In the genomic region with DNA sequence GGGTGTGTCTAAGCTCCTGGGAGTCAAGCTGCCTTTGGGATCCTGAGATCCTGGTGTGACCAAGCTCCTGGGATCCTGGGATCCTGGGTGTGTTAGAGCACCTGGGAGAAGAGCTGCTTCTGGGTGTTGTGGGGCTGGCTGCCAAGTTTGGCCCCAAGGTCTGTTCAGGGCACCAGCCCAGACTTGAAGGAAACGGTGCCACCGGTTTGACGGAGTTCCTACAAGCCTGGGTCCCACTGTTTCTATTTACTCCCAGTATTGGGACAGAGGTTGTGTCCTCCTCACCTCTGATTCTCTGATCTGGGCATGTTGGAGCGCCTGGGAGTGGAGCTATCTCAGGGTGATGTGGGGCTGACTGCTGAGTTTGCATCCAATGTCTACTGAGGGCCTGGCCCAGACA, we compare ENCODE assay signal across 27 mouse cellular contexts. TPM values are rescaled to one million over a fixed set of nuclear protein-coding genes. Genes with fewer than 3 reads are reported as not detected.
"Had no signal": no experiment of that assay in that cellular context is flagged by ENCODE, and none has a peak within 500 bp of the region (broad histone marks: within the 10 kb centered on the region; RNA-seq: fewer than 3 reads in every experiment).

No protein-coding gene starts in this region.

RNA-seq across cellular contexts. Expression of a gene that starts 14.9 kb away (rescaled TPM):
- polyA plus RNA-seq: limb, embryonic 10.5 days; limb, embryonic 11.5 days; limb, embryonic 12.5 days; limb, embryonic 13.5 days; limb, embryonic 14.5 days; limb, embryonic 15.5 days; liver, adult 2 months; liver, embryonic 11.5 days; liver, embryonic 12.5 days; liver, embryonic 13.5 days; liver, embryonic 14.5 days; liver, embryonic 15.5 days; liver, postnatal 0 days; lung, adult 2 months; lung, embryonic 14.5 days; lung, embryonic 16.5 days; lung, postnatal 0 days; midbrain, embryonic 10.5 days; midbrain, embryonic 11.5 days; midbrain, embryonic 12.5 days; midbrain, embryonic 13.5 days; midbrain, embryonic 14.5 days; midbrain, embryonic 15.5 days; midbrain, embryonic 16.5 days; midbrain, postnatal 0 days; myocyte had no signal

RNA-seq across cellular contexts. Expression of a gene that starts 22.4 kb away (rescaled TPM):
- polyA plus RNA-seq: limb, embryonic 10.5 days; limb, embryonic 11.5 days; limb, embryonic 12.5 days; limb, embryonic 13.5 days; limb, embryonic 15.5 days; liver, embryonic 11.5 days; liver, embryonic 12.5 days; lung, embryonic 14.5 days; lung, embryonic 15.5 days; lung, embryonic 16.5 days; midbrain, embryonic 10.5 days; midbrain, embryonic 11.5 days; midbrain, embryonic 12.5 days; midbrain, embryonic 13.5 days; midbrain, embryonic 16.5 days; midbrain, postnatal 0 days; myocyte had no signal
